ENCODE assay signal across 11 mouse cellular contexts in genomic region chr2:145684151-145684550, GRCm38 (mm10). TPM values are rescaled to one million over a fixed set of nuclear protein-coding genes. Genes with fewer than 3 reads are reported as not detected.
DNase-seq lines count a peak whose midpoint lies in the region; ATAC-seq and TF ChIP-seq lines count a peak whose summit lies in the region.
"Had no signal": no experiment of that assay in that cellular context is flagged by ENCODE, and none has a peak within 500 bp of the region (broad histone marks: within the 10 kb centered on the region; RNA-seq: fewer than 3 reads in every experiment).

No protein-coding gene starts in this region.

- intact Hi-C loops in left cerebral cortex, postnatal 36 days (cut with DNase I): no loop called here

- H3K4me2 ChIP-seq in heart, embryonic 13.5 days: no peak overlapping the region
- H3K4me2 ChIP-seq in heart, embryonic 12.5 days: no peak overlapping the region
- H3K4me2 ChIP-seq in lung, embryonic 14.5 days: no peak overlapping the region
- no peak overlapping the region for H3K4me2 ChIP-seq in midbrain, embryonic 16.5 days (ENCODE audit: low read length)
- H3K4me2 ChIP-seq: hindbrain, embryonic 14.5 days; midbrain, embryonic 12.5 days had no signal

- 75% methylated on average over 1 of the region's 1 CpGs for WGBS in heart, embryonic 13.5 days
- WGBS in heart, embryonic 12.5 days: 85% methylated on average over 1 of the region's 1 CpGs
- 56% methylated on average over 1 of the region's 1 CpGs for whole genome bisulfite sequencing in lung, embryonic 14.5 days
- WGBS in midbrain, embryonic 16.5 days: 100% methylated on average over 1 of the region's 1 CpGs

- DNase-seq in lung, embryonic 14.5 days: peak; percentile 66
- no peak for DNase-seq in lung, postnatal 4 days
- DNase-seq in frontal cortex, postnatal 14 days (ENCODE audit: low spot score in 2 of 2): peak; percentile 16 to 21
- DNase-seq in left cerebral cortex, postnatal 36 days (ENCODE audit: low spot score in 2 of 2): peak; percentile 19 to 29
- DNase-seq in cerebellum, adult 11-12 months: no peak

- H3K36me3 ChIP-seq in heart, embryonic 13.5 days: no peaks in the 10 kb centered on the region
- H3K36me3 ChIP-seq in heart, embryonic 12.5 days: no peaks in the 10 kb centered on the region
- H3K36me3 ChIP-seq in lung, embryonic 14.5 days (ENCODE audit: insufficient read depth): no peaks in the 10 kb centered on the region
- no peaks in the 10 kb centered on the region; the same call in 1 of the 2 replicates for H3K36me3 ChIP-seq in midbrain, embryonic 16.5 days (ENCODE audit: control insufficient read depth, insufficient read depth, low read length)
- H3K36me3 ChIP-seq: midbrain, embryonic 12.5 days had no signal

- ATAC-seq in heart, embryonic 13.5 days (ENCODE audit: extremely low read depth, insufficient number of reproducible peaks, low FRiP score, low TSS enrichment): no peak
- ATAC-seq in heart, embryonic 12.5 days (ENCODE audit: insufficient number of reproducible peaks, low FRiP score): no peak
- no peak for ATAC-seq in lung, embryonic 14.5 days (ENCODE audit: insufficient read depth)
- ATAC-seq in midbrain, embryonic 16.5 days: no peak

- no peaks in the 10 kb centered on the region for H3K27me3 ChIP-seq in heart, embryonic 13.5 days (replicated peaks)
- H3K27me3 ChIP-seq in heart, embryonic 12.5 days (replicated peaks): no peaks in the 10 kb centered on the region
- no peaks in the 10 kb centered on the region for H3K27me3 ChIP-seq in lung, embryonic 14.5 days (ENCODE audit: insufficient read depth, low read length)
- no peaks in the 10 kb centered on the region for H3K27me3 ChIP-seq in midbrain, embryonic 16.5 days (ENCODE audit: control insufficient read depth, insufficient read depth, low read depth, low read length)
- H3K27me3 ChIP-seq: midbrain, embryonic 12.5 days had no signal

- TF ChIP-seq CTCF in lung, embryonic 14.5 days (IDR thresholded peaks at IDR 0.05; ENCODE audit: low read depth): no peak

- H3K9ac ChIP-seq in heart, embryonic 13.5 days: no peak overlapping the region
- H3K9ac ChIP-seq in heart, embryonic 12.5 days: no peak overlapping the region
- no peak overlapping the region for H3K9ac ChIP-seq in lung, embryonic 14.5 days
- no peak overlapping the region for H3K9ac ChIP-seq in midbrain, embryonic 16.5 days (ENCODE audit: low read depth, low read length)
- H3K9ac ChIP-seq: hindbrain, embryonic 14.5 days; liver, embryonic 14.5 days; midbrain, embryonic 12.5 days had no signal

- H3K9me3 ChIP-seq in heart, embryonic 13.5 days: no peaks in the 10 kb centered on the region
- no peaks in the 10 kb centered on the region for H3K9me3 ChIP-seq in heart, embryonic 12.5 days (replicated peaks)
- no peaks in the 10 kb centered on the region for H3K9me3 ChIP-seq in lung, embryonic 14.5 days (ENCODE audit: low read depth, low read length)
- no peaks in the 10 kb centered on the region for H3K9me3 ChIP-seq in midbrain, embryonic 16.5 days (replicated peaks; ENCODE audit: control insufficient read depth, low read length, poor library complexity, severe bottlenecking)
- H3K9me3 ChIP-seq: midbrain, embryonic 12.5 days had no signal

- no peak overlapping the region for H3K4me3 ChIP-seq in heart, embryonic 13.5 days
- H3K4me3 ChIP-seq in heart, embryonic 12.5 days: no peak overlapping the region
- no peak overlapping the region for H3K4me3 ChIP-seq in lung, embryonic 14.5 days (ENCODE audit: low read depth, low read length)
- H3K4me3 ChIP-seq in midbrain, embryonic 16.5 days (ENCODE audit: low read depth, low read length): no peak overlapping the region
- H3K4me3 ChIP-seq: midbrain, embryonic 12.5 days had no signal

- peak overlapping the region; percentile 59; the same call in 1 of the 2 replicates for H3K27ac ChIP-seq in heart, embryonic 13.5 days (replicated peaks)
- H3K27ac ChIP-seq in heart, embryonic 12.5 days (ENCODE audit: poor library complexity, severe bottlenecking): no peak overlapping the region
- no peak overlapping the region for H3K27ac ChIP-seq in lung, embryonic 14.5 days (ENCODE audit: low read depth)
- no peak overlapping the region for H3K27ac ChIP-seq in midbrain, embryonic 16.5 days (ENCODE audit: low read length)
- H3K27ac ChIP-seq: hindbrain, embryonic 14.5 days; liver, embryonic 14.5 days; midbrain, embryonic 12.5 days had no signal

- H3K4me1 ChIP-seq in heart, embryonic 13.5 days: peaks cover 29% of the 10 kb centered on the region
- peaks cover 22% of the 10 kb centered on the region for H3K4me1 ChIP-seq in heart, embryonic 12.5 days (replicated peaks)
- H3K4me1 ChIP-seq in lung, embryonic 14.5 days (ENCODE audit: insufficient read depth): peaks cover 30% of the 10 kb centered on the region
- H3K4me1 ChIP-seq in midbrain, embryonic 16.5 days (ENCODE audit: control insufficient read depth, insufficient read depth, low read length): no peaks in the 10 kb centered on the region
- H3K4me1 ChIP-seq: midbrain, embryonic 12.5 days had no signal

RNA-seq across cellular contexts. Expression of gene Rin2, which starts 9.1 kb away (rescaled TPM):
- 15.3 and 15.6 TPM in 2 replicates for polyA plus RNA-seq in heart, embryonic 13.5 days (2015; fragmentation: Nextera tagmentation; extraction: Ambion mirVana)
- 19.0 and 22.7 TPM in 2 replicates for polyA plus RNA-seq in heart, embryonic 12.5 days (2016; fragmentation: Nextera tagmentation; extraction: Ambion mirVana)
- polyA plus RNA-seq in lung, embryonic 14.5 days (2014; fragmentation: Nextera tagmentation; extraction: Ambion mirVana): 26.7 and 27.1 TPM in 2 replicates
- total RNA-seq in left cerebral cortex, postnatal 36 days (2021): 10 to 100 TPM; 24.9 to 26.4 TPM
- 16.1 and 17.0 TPM in 2 replicates for polyA plus RNA-seq in midbrain, embryonic 16.5 days (2015; fragmentation: Nextera tagmentation; extraction: Ambion mirVana)

Comparison
In these comparisons a context has a peak if more than half of its experiments do, and no peak if none do; other contexts are left out.
1. DNase-seq: peak in lung, embryonic 14.5 days (single experiment), frontal cortex, postnatal 14 days (2 of 2) and left cerebral cortex, postnatal 36 days (2 of 2); none in lung, postnatal 4 days (0 of 2) and cerebellum, adult 11-12 months (single experiment).